Mouse (Mus musculus) colon, adult 2 months (tissue): ENCODE data around the gene Olfr371. TPM values are rescaled to one million over a fixed set of nuclear protein-coding genes. Genes with fewer than 3 reads are reported as not detected.

Source experiments
- polyA plus RNA-seq: library from polyadenylated mRNA; depleted of rRNA; stranded (reverse); fragments of >200 nt; gene quantifications from 2 replicates; pipeline ENCODE4 v1.2.3, GENCODE M21; 2012; rRNA removed

Gene Olfr371
- not detected in 2 replicates for polyA plus RNA-seq

GRCm38 (mm10) chr8:85225688-85226087, at the start of gene Olfr371:
Olfr371 (plus strand) TSS chr8:85225988.

Other genes with a start within 250 kb of the Olfr371 start
- gene Junb, start 247.3 kb upstream of the Olfr371 start, polyA plus RNA-seq = 231 and 249 TPM in 2 replicates
- gene Hook2, start 235.4 kb upstream of the Olfr371 start, polyA plus RNA-seq = 43.2 and 50.0 TPM in 2 replicates
- 96.2 and 105 TPM in 2 replicates for gene Best2, start 211.5 kb upstream of the Olfr371 start, polyA plus RNA-seq
- gene Asna1, start 200.7 kb upstream of the Olfr371 start, polyA plus RNA-seq = 110 TPM in 2 replicates
- gene Trir, start 199.2 kb upstream of the Olfr371 start, polyA plus RNA-seq = 108 and 150 TPM in 2 replicates
- 53.8 and 59.8 TPM in 2 replicates for gene Tnpo2, start 189.1 kb upstream of the Olfr371 start, polyA plus RNA-seq
- gene Fbxw9, start 165.9 kb upstream of the Olfr371 start, polyA plus RNA-seq = 59.9 and 71.0 TPM in 2 replicates
- gene Gm5741, start 158.0 kb upstream of the Olfr371 start, polyA plus RNA-seq = 0.72 TPM in 1 of 2 replicates, not detected in the other
- gene Dhps, start 154.2 kb upstream of the Olfr371 start, polyA plus RNA-seq = 53.6 and 68.0 TPM in 2 replicates
- 87.0 and 110 TPM in 2 replicates for gene Wdr83os, start 145.2 kb upstream of the Olfr371 start, polyA plus RNA-seq
- 29.5 and 29.6 TPM in 2 replicates for gene Wdr83, start 144.7 kb upstream of the Olfr371 start, polyA plus RNA-seq
- 70.9 and 73.4 TPM in 2 replicates for gene Man2b1, start 142.7 kb upstream of the Olfr371 start, polyA plus RNA-seq
- 0.57 and 1.0 TPM in 2 replicates for gene Zfp791, start 102.9 kb upstream of the Olfr371 start, polyA plus RNA-seq
- not detected in 2 replicates for gene Cks1brt, start 74.1 kb upstream of the Olfr371 start, polyA plus RNA-seq
- 3.4 and 6.7 TPM in 2 replicates for gene Orc6, start 73.6 kb downstream of the Olfr371 start, polyA plus RNA-seq
- gene Vps35, start 73.8 kb downstream of the Olfr371 start, polyA plus RNA-seq = 6.1 and 7.1 TPM in 2 replicates
- gene Mylk3, start 160.4 kb downstream of the Olfr371 start, polyA plus RNA-seq = 0.07 and 0.14 TPM in 2 replicates
- gene 4921524J17Rik, start 206.8 kb downstream of the Olfr371 start, polyA plus RNA-seq = 2.2 and 2.6 TPM in 2 replicates